Mouse (Mus musculus) c-Kit-positive CD71-positive TER-119-negative erythroid progenitor cells, embryonic 14.5 days (primary cell): ENCODE data around the gene Hoxc5.

Experiments
- DNase-seq: peaks from one replicate; pipeline ENCODE4 v3.0.0-alpha.2; 2013; ENCODE audit warnings: low read depth

Hoxc5 gene

DNA sequence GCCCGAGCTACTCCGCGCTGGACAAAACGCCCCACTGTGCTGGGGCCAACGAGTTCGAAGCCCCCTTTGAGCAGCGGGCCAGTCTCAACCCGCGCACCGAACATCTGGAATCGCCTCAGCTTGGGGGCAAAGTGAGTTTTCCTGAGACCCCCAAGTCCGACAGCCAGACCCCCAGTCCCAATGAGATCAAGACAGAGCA, at the start of gene Hoxc5:
Gene Hoxc5, plus strand, starts transcription at position 132 of the 199 bp plus-strand sequence.
- DNase-seq = no peak

DNA sequence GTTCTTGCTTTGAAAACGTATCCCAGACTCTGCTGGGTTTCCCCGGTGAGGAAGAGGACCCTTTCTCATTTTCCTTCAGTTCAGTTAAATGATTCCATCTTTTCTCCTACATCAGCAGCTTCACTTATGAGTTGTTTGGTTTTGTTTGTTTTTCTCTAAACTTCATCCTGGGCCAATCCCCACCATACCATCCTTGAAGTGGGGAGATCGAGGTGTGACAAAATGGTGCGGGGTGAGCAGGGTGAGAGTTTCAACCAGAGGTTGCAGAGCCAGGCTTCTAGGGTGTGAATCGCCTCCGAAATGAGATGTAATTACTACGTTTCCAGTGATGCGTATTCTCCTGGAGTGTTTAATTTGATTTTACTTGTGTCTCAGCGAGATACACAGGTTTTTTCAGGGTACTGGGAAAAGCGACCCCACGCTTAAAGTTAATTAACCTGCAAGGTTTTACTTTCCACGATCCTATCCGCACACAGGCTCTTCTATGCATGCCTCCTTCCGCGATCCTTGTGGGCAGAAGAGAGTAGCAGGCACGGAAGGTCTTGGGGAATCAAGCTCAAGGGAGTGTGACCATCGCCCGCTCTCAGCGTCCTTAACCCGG, 49.2 kb upstream of the Hoxc5 start:
- DNase-seq = no peak

DNA sequence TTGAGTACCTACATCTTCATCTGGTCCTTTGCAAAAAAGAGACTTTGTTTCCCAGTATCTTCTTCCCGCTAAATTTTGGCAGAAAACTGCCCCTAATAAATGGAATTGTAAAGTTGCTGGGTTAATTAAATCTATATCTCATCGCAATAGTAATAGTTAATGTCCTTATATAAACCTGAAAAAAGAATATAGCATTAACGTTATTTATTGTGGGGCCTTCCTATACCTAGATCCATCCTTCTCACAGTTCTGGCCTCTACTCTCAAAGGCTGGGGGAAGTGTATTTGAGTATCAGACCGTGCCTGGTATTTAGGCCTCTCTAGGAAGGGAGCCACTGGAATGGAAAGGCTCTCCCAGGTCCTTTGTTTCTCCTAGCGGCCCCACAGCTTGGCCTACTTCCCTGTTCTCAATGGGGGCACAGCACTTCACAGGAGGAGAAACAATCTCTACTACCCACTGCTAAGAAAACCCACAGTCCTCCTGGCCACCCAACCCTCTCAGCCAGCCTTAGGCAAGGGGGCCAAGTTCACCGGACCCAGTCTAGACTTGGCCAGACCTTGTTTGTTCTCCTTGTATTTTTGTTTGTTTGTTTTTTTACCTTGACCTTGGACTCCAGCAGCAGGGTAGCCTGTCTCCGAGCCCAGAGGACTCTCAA, 48.5 kb upstream of the Hoxc5 start:
- DNase-seq = no peak

DNA sequence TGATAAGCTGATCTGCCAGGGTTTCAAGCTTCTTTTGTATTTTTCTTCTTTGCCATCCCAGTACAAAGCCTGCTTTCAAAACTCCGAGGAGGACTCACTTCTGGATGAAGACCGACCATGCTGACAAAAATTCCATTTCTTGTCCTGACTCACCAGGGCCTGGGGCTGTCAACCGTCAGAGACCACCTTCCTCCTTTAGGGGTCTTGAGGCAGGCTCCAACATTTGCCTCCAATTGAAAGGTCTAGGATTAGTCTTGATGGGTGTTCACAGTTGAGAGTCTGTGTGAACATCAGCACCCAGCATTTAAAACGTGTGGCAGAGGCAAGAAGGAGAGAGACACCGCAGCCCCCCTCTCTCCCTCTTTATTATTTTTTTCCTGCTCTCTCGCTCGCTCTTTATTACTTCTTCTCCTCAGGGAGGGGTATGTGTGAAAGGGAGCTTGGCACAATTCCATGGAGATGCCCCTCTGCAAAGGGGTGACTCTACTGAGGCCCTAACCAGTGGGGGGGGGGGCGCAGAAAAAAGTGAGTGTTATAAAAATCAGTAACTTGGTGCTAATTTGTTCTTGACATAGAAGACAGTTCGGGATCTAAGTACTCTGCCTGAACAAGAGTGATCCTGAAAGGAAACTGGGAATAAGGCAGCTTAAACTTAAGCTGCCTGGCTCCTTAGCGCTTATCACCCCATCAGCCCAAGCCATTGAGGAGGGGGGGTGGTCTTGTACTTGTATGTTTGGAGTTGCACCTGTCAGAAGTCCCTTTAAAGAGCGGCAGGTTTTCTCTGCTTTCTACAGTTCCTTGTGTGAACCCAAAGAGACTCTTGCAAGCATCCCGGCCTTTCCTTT, 47.7 kb upstream of the Hoxc5 start:
- DNase-seq = no peak

DNA sequence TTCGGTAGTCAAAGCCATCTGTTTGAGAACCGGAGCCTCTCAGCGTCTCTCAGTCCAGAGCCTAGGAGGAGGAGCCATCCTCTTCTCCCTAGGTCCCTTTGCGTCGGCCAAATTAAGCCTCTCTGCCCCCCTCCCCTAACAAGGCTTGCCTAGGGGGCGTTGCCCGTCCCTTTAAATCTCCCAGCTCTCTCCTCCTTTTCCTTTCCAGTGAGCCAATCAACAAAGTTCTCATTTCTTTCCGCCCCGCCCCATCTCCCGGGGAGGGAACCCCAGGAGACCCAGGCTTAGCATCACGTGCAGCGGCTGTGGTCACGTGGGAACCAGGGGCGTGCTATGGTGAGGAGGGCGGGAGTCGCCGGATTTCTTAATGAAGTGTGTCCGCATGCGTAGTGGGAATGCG, 46.6 kb upstream of the Hoxc5 start:
- no peak for DNase-seq

DNA sequence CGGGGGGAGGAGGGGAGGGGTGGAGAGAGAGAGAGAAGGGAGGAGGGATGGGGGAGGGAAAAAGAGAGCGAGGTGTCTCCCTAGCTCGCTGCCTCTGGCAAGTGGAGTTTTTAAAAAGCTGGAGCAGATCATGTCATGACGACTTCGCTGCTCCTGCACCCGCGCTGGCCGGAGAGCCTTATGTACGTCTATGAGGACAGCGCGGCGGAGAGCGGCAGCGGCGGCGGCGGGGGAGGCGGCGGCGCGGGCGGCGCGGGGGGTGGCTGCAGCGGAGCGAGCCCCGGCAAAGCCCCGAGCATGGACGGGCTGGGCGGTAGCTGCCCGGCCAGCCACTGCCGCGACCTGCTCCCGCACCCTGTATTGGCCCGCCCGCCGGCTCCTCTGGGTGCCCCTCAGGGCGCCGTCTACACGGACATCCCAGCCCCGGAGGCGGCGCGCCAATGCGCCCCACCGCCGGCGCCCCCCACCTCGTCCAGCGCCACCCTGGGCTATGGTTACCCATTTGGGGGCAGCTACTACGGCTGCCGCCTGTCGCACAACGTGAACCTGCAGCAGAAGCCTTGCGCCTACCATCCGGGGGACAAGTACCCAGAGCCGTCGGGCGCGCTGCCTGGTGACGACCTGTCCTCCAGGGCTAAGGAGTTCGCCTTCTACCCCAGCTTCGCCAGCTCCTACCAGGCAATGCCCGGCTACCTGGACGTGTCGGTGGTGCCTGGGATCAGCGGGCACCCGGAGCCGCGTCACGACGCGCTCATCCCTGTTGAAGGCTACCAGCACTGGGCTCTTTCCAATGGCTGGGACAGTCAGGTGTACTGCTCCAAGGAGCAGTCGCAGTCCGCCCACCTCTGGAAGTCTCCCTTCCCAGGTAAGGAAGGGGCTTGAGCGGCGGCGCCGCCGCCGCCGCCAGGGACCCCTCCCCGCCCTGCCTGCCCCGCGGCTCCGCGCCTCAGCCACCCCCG, 45.9 kb upstream of the Hoxc5 start, which contains the start of gene Hoxc13:
Gene Hoxc13, plus strand, starts transcription at position 51 of the 959 bp plus-strand sequence.
- DNase-seq = no peak

DNA sequence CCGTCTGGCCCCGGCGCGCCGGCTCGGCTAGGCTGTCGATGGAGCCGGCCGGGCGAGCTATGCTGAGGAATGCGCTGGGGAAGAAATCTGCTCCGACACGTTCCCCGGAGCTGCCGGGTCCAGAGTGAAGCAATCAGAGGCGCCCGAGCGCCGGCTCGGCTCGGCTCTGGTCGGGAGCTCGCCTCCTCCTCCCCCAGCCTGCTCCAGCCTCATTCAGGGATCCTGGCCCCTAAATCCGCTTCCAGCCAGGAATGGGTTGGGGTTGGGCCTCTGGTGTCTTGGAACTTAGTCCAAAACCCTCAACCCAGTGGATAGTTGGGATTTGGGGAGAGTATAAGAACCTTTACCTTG, 45.3 kb upstream of the Hoxc5 start:
- no peak for DNase-seq

DNA sequence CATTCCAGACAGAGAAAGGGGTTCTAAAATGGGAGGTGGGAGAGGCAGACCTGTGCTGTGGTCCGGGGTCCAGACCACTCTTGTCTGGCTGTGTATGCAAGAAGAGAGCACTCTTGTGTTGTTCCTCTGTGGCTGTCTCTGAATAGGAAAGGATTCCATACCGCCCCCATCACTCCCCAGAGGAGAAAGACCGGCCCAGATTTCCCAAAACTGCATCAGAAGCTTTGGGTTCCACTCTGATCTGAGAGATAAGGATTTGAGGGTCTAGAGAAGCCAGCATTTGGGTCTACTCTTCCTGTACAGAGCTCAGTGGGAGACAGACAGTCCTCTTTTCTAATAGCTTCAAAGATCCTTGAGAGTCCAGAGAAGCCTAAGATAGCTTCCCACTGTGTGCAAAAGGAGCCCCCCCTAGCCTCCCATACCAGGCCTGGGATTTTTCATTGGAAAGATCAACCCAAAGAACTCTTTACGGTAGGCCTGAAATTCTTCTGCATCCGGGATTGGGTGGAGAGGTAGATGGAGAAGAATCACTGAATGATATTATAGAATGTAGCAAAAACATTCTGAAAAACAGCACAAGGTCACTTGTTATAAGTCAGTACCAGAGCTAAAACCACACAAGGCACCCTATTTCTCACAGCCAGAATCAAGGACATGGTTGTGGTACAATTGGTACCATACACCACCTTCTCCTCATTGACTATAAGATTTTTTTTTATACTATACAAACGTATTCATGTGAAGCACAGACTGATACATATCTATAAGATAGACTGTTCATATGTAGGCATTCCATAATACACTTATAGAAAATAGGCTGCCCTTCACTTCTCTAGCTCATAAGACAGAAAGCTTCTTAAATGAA, 44.4 kb upstream of the Hoxc5 start:
- DNase-seq = no peak

DNA sequence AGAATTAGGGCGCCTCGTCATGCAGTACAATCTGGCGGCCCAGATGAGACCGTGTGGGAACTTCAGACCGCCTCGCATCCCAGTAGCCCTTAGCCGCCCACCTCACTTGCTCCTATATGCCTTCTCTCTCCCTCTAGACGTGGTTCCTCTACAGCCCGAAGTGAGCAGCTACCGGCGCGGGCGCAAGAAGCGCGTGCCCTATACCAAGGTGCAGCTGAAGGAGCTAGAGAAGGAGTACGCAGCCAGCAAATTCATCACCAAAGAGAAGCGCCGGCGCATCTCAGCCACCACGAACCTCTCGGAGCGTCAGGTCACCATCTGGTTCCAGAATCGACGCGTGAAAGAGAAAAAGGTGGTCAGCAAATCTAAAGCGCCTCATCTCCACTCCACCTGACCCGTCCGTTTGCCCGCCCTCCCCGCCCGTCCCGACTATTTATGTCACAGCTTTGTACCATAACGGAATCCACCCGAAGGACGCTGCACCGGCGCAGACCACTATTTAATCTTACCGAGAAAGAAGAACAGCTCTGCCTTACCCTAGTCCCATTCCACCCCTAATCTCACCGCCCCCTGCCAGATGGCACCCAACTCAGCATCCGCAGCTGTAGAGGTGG, 40.1 kb upstream of the Hoxc5 start:
- no peak for DNase-seq

DNA sequence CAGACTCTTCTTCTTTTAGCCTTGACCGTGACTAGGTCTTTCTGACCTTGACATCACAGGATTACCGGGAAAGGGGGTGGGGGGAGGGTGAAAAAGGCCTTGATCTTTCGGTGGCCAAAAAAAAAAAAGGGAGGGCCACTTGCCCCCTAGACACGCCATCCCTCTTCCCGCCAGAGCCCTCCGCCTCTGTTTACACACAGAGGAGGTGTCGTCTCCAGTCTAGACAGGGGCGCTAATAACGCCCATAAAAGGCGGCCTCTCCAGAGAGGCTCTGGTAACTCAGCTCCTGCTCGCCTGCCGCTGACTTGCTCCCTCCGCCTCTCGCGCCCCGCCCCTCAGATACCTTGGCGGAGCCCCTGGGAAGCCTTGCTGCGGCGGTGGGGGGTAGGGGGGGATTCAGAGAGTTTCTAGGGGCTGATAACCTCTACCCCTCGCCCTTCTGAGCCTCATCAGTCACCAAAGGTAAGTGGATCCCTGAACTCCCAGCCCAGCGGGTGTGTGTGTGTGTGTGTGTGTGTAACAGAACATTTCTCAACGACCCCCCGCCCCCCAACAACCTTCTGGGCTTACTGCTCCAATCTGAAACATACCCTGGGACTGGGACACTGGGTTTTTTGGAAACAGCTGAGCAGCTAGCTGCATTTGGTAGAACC, 35.4 kb upstream of the Hoxc5 start:
- DNase-seq = no peak

DNA sequence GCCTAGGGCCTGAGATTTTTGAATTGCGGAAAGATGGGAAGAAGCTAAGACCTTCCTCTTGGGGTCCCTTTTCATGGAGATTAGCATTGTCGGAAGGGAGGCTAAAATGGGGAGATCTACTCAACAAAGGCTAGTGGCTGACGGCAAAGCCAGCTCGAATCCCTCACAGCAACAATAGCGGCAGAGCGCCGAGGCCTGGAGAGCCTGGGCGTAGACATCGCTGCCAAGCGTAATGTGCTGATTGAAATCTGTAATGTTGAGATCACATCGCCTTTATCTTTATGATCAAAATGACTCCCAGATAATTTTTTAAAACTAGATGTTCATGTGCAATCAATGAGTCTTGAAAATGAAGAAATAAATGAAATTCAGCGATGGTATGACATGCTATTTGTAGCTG, 32.8 kb upstream of the Hoxc5 start:
- no peak for DNase-seq

DNA sequence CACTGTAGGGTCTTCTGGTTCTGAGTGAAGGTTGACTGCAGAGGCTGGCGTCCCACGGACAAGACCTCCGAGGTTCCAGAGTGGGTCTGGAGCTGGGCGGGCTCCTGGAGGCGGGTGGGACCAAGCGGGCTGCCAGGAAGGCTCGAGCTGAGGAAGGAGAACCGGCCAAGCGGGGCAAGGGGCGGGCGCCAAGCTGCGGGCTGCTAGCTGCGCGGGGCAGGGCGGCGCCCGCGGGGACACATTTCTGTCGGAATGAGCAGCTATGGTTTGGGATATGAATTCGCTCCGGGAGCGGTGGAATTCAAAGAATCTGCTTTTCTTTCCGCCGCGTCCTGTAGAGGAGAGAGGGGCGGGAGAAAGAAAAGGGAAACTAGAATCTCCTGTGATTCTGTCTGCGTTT, 32.3 kb upstream of the Hoxc5 start:
- no peak for DNase-seq

DNA sequence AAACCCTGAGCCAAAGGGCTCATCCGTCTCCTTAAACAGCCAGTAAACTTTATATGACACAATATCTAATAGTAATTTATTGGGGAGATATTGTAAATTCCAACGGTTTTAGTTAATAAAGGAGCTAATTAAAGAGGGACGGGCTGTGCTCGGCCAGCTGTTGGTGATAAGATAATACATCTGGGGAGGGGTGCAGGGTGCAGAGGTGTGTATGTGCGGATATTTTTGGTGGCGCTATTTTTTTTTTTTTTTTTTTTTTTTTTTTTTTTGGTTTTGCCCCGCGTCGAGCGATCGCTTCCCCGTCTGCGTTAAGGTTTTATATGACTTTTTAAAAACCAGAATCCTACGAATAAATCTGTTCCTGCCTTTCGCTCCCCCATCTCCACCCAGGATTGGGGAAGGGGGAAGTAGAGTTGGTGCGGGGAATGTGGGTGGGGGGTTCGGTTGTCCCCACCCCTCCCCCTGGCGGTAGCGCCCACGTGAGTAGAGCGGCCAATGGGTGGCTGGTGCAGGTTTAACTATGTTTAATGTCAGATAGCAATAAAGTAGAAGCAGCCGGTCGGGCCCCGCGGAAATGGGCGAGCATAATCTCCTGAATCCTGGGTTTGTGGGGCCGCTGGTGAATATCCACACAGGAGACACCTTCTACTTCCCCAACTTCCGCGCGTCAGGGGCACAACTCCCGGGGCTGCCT, 30.8 kb upstream of the Hoxc5 start, which contains the start of gene Hoxc12:
Gene Hoxc12, plus strand, starts transcription at position 479 of the 694 bp plus-strand sequence.
- DNase-seq = no peak

DNA sequence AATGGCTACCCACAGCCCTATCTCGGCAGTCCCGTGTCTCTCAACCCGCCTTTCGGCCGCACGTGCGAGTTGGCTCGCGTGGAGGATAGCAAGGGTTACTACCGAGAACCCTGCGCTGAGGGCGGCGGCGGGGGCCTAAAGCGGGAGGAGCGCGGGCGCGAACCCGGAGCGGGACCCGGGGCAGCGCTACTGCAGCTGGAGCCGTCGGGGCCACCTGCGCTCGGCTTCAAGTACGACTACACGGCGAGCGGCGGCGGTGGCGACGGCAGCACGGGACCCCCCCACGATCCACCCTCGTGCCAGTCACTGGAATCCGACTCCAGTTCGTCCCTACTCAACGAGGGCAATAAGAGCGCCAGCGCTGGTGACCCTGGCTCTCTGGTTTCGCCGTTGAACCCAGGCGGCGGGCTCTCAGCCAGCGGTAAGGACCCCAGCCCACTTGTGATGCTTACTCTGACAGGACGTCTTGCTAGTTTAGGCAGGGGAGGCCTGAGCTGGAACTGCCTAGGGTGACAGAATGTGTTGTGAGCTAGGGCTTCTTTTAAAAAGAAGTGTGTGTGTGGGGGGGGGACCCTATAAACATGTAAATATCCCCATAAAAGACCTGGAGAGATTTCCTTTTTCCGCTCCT, 30.1 kb upstream of the Hoxc5 start:
- no peak for DNase-seq

DNA sequence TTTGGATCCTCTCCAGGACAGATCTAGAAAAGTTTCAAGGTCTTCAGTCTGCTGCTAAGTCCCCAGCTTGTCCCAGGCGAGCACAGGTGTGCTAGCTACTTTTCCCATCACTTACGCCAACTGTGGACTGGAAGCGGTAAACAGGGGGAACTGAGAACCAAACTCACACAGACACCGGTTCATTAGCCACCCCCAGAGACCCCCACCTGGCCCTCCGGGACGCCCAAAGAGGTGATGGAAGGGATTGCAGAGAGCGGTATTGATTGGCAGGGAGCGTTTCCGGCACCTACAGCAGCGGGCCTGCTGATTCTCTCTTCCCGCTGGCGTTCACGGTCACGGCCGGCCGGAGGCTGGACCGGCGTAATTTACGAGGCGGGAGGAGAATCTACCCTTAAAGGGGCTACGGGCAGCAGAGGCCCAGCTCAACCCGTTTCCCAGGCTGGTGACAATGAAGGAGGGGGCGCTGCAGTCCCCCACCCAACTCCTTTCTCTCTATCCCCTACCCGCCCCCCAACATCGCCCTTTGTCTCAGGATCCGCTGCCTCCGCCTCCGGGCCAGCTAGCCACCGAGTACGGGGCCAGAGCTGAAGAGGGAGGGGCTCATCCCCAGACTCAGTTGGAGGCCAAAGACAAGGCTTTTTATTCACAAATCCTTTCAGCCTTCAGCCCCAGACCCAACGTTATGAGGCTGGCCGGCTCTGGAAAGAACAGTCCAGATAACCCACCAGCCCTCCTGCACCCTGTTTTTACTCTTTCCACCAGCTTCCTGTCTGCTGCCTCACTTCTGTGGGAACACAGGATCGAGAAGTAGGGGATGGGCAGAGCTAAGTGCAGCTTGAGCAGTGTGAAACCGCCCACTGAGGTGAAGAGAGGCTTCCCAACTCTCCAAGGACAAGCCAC, 27.7 kb upstream of the Hoxc5 start:
- no peak for DNase-seq

DNA sequence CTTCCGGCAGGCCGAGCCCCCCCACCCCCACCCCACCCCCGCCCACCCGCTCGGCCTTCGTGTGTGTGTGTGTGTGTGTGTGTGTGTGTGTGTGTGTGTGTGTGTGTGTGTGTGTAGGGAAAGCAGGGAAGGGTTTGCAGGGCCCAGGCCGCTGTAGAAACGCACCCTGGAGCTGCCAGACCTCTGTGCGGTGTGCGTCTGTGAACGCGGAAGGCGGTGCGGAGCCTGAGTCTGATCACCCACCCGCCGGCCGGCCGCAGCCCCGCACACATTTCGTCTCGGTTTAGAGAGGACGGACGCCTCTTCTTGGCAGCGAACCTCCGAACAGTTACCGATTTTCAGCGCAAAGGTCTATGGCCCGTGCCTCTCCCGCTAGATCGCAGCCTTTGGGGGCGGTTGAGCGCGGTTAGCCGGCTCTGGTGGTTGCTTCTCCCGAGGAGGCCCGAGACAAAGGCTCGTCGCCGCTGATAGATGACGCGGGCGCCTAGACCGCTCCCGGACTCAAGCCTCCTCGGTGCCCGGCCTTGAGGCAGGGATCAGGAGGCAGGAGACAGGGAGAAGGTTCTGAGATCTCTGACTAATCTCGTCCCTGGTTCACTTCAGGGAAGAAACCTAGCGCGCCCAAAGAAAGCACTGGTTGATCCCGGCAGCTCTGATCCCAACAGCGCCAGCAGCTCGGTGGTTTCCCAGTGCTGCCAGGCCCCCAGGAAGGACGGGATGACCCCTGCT, 24.3 kb upstream of the Hoxc5 start:
- DNase-seq = no peak

DNA sequence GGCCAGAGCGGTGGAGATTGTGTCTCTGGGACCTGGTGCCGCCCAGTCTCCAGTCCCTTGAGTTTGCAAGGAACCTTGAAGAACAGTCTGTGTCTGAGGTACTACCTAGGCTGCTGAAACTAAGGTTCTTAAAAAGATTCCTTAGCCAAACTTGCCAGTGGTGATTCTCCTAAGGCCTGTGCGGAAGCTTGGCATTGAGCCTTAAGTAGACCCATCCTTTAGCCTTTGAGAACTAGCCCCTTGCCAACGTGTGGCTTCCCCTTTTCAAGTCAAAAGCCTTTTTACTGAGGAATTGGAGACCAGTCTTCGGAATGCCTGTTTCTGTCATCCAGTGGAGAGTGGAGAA, 23.8 kb upstream of the Hoxc5 start:
- no peak for DNase-seq
